Mouse (Mus musculus) liver, embryonic 11.5 days (tissue): ENCODE results near the gene Tmem200a. TPM values are rescaled to one million over a fixed set of nuclear protein-coding genes. Genes with fewer than 3 reads are reported as not detected.

Source experiments
- ATAC-seq: fragments of 200-750 bp; cut with Nextera tagmentation; replicated peaks from 2 replicates; pipeline ENCODE4 v1.8.0; 2017; ENCODE audit warnings: moderate number of reproducible peaks, mild to moderate bottlenecking, moderate TSS enrichment, moderate library complexity; ENCODE audit not compliant: low FRiP score
- DNase-seq: peaks from one replicate; pipeline ENCODE4 v3.0.0-alpha.2; 2017; ENCODE audit warnings: low spot score
- H3K27ac ChIP-seq: fragments of 300-500 bp; sonication (generic); 2 replicates; pipeline ENCODE4 v1.5.1; 2014; ENCODE audit warnings: mild to moderate bottlenecking, low read depth, low read length, control low read depth
- H3K27me3 ChIP-seq: fragments of 300-500 bp; sonication (generic); replicated peaks from 2 replicates; pipeline ENCODE4 v1.6.1; 2014; ENCODE audit warnings: low read length, mixed read lengths; ENCODE audit not compliant: control insufficient read depth, insufficient read depth
- H3K36me3 ChIP-seq: fragments of 300-500 bp; sonication (generic); 2 replicates; pipeline ENCODE4 v1.6.1; 2014; ENCODE audit warnings: mild to moderate bottlenecking, low read length, moderate library complexity, mixed read lengths; ENCODE audit not compliant: control insufficient read depth, insufficient read depth
- H3K4me1 ChIP-seq: fragments of 300-500 bp; sonication (generic); replicated peaks from 2 replicates; pipeline ENCODE4 v1.6.1; 2014; ENCODE audit warnings: low read length, mixed read lengths; ENCODE audit not compliant: control insufficient read depth, insufficient read depth
- H3K4me2 ChIP-seq: fragments of 300-500 bp; sonication (generic); 2 replicates; pipeline ENCODE4 v1.6.1; 2014; ENCODE audit warnings: mild to moderate bottlenecking, control low read depth, moderate library complexity
- H3K4me3 ChIP-seq: fragments of 300-500 bp; sonication (generic); 2 replicates; pipeline ENCODE4 v1.5.1; 2014; ENCODE audit warnings: low read depth, low read length, control low read depth
- H3K9ac ChIP-seq: fragments of 300-500 bp; sonication (generic); 2 replicates; pipeline ENCODE4 v1.6.1; 2014; ENCODE audit warnings: low read depth, low read length, control low read depth
- H3K9me3 ChIP-seq: fragments of 300-500 bp; sonication (generic); 2 replicates; pipeline ENCODE4 v1.6.1; 2016; ENCODE audit warnings: low read length, inconsistent platforms, mixed read lengths; ENCODE audit not compliant: control insufficient read depth
- WGBS: fragments of 180-500 bp; shearing (Covaris S2); extraction: QIAGEN DNeasy Blood & Tissue Kit; methylation state at CpG from one replicate; pipeline ENCODE4 v1.1.7; 2014; 5-methylcytosine and 5-hydroxymethylcytosine counted together
- polyA plus RNA-seq: library from polyadenylated mRNA; unstranded; fragments of >200 nt; fragmentation: Nextera tagmentation; extraction: Ambion mirVana; gene quantifications from 2 replicates; pipeline ENCODE4 v1.2.1, GENCODE M21; 2014

Tmem200a gene
- 1.5 and 2.1 TPM in 2 replicates for polyA plus RNA-seq

DNA sequence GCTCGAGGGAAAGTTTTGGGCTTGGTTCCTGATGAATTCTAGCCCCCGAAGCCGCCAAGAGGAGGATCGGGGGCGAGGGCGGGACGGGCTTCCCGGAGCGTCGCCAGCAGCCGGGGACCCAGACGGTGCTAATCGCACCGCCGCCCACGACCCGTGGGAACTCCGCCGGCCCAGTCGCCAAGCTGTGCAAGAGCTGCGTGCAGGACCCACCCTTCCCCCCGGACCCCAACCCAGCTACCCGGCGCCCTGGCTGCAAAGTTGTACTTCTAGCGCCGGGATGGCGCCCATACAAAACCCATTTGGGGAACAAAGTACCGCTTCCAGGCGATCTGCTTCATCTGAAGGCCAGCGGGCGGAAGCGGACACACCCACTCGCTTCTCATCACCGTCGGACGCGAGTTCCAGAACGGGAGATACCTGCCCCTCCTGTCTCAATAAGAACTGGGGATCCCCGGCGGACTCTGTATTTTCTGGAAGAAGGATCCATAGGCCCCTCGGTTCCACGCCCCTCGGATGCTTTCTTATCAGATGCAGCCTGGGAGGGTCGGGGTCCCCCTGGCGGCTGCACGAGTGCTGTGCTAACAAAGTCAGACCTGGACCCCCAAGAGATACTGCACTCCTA is at the start of gene Tmem200a:
Gene Tmem200a, minus strand, starts transcription at position 532 of the 622 bp plus-strand sequence.
- no peak for ATAC-seq
- Histone ChIP-seq H3K9me3 (no peaks in the 10 kb centered on the region), H3K4me2 (peak within 1 kb of the TSS; percentile 74), H3K9ac (peak within 1 kb of the TSS; percentile 8), H3K4me1 (no peaks in the 10 kb centered on the region), H3K4me3 (peak within 1 kb of the TSS; percentile 47), H3K27me3 (peaks cover 18% of the 10 kb centered on the region), H3K36me3 (no peaks in the 10 kb centered on the region), H3K27ac (no peak within 1 kb of the TSS)
- peak; percentile 52 for DNase-seq
- WGBS, result under 1% methylated on average over 46 of the region's 46 CpGs

DNA sequence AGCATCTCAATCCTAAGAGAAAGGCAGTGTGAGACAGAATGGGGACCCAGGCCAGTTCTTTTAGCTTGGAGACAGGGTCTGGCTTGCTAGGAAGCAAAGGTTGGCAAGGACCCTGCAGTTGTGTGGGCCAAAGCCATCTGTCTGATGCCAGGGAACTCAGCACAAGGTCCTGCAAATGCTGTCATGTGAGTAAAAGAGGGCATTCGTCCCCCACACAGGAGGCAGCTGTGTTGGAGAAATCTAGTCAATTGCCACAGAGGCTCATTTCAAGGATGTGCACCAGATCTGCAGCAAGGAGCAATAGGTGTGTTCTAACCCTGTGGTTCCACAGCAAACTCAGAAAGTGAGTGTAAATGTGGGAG is 41.0 kb upstream of the Tmem200a start:
- H3K9me3 ChIP-seq, result no peaks in the 10 kb centered on the region
- H3K36me3 ChIP-seq, result no peaks in the 10 kb centered on the region
- ATAC-seq (no peak), DNase-seq (no peak)
- H3K4me1 ChIP-seq, result no peaks in the 10 kb centered on the region
- H3K27me3 ChIP-seq, result no peaks in the 10 kb centered on the region
- WGBS, result 56% methylated on average over 1 of the region's 1 CpGs
- H3K4me3 ChIP-seq, result no peak overlapping the region
- no peak overlapping the region for H3K9ac ChIP-seq
- no peak overlapping the region for H3K4me2 ChIP-seq
- H3K27ac ChIP-seq, result no peak overlapping the region

DNA sequence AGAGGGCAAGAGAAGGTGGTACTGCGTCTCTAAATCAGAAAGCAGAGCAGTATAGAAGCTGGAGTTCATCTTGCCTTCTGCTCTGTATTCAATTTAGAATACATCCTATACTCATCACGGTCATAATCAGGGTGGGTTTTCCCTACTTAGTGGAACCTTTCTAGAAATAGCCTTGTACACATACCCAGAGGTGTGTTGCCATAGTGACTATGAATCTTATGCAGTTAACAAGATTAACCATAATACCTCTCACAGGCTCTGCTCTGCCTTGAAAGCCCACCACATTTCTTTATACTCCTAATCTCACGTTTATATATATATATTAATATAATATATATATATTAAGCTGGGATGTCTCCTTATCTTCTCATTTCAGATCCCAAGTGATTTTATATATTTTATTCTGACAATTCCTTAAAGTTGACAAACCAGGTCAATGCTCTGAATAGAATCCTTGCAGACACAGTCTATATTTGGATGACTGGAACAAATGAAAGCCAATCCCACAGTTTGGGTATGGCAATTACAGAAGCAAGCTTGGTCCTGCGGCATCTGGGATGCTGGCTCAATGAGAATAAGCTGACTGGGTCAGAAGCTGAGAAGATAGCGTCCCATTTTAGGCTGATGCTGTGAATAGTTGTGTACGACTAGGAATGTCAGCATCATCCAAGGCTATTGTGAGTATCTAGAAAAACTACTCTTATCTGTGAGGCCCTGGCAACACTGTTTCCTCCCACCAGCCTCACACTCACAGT is 40.4 kb upstream of the Tmem200a start:
- Histone ChIP-seq H3K27me3 (no peaks in the 10 kb centered on the region), H3K9me3 (no peaks in the 10 kb centered on the region), H3K36me3 (no peaks in the 10 kb centered on the region), H3K4me2 (no peak overlapping the region), H3K27ac (no peak overlapping the region), H3K9ac (no peak overlapping the region), H3K4me1 (no peaks in the 10 kb centered on the region), H3K4me3 (no peak overlapping the region)
- WGBS, result 81% methylated on average over 6 of the region's 6 CpGs
- DNase-seq (no peak), ATAC-seq (no peak)

DNA sequence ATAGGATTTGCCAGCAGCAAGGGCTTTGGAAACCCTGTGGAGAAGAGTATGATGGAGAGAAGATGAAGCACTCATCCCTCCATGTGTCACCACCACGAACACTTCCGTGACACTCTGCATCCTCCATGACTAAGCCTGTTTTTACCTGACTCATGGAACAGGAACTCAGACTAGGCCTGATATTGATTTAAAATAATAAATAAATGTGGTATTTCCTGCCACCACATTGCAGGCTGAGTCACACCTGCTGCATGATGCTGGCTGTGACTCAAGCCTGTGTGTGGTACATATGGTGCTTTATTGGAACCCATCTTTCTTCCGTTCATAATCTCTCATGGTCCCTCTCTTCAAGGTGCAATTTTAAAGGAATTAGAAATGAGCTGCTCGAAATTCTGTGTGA is 35.6 kb upstream of the Tmem200a start:
- 79% methylated on average over 4 of the region's 4 CpGs for WGBS
- ATAC-seq, result no peak

DNA sequence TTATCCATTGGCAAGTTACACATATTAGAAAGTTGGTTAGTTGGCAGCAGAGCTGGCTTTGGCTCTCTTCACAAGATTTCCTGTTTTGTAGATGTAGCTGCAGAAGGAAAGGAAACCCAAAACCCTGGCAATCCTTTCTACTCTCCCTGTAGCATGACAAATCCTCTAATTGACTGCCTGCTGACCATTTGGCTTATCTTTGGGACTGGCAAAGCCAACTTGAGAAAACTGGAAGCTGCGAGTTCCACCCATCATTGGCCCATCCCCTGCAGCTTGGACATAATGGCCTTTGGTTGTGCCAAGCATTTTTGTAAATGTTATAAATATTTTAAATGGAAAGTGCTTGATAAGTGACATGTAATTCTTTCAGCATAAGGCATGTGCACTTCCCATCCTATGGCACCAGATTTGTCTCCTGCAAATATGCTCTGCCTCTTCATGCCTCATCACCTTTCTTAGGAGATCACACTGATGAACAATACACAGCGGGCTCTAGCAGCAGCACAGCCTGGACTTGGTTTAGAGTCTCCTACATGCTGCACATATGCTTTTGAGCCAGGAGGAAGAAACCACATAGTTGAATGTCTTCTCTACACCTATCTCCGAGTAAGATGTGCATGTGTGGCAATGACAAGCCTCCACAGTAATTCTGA is 24.6 kb upstream of the Tmem200a start:
- no peak overlapping the region for H3K27ac ChIP-seq
- H3K36me3 ChIP-seq, result no peaks in the 10 kb centered on the region
- ATAC-seq, result no peak
- H3K9me3 ChIP-seq, result no peaks in the 10 kb centered on the region
- 72% methylated on average over 3 of the region's 3 CpGs for WGBS
- H3K4me2 ChIP-seq, result no peak overlapping the region
- no peaks in the 10 kb centered on the region for H3K4me1 ChIP-seq
- no peak overlapping the region for H3K4me3 ChIP-seq
- DNase-seq, result no peak
- H3K27me3 ChIP-seq, result no peaks in the 10 kb centered on the region
- H3K9ac ChIP-seq, result no peak overlapping the region

More for the DNA sequence above, 35.6 kb upstream of the Tmem200a start:
- no peaks in the 10 kb centered on the region for H3K4me1 ChIP-seq
- H3K27me3 ChIP-seq, result no peaks in the 10 kb centered on the region
- no peak overlapping the region for H3K9ac ChIP-seq
- no peak overlapping the region for H3K4me3 ChIP-seq
- no peak overlapping the region for H3K4me2 ChIP-seq
- H3K36me3 ChIP-seq, result no peaks in the 10 kb centered on the region
- H3K9me3 ChIP-seq, result no peaks in the 10 kb centered on the region
- DNase-seq, result no peak
- no peak overlapping the region for H3K27ac ChIP-seq

DNA sequence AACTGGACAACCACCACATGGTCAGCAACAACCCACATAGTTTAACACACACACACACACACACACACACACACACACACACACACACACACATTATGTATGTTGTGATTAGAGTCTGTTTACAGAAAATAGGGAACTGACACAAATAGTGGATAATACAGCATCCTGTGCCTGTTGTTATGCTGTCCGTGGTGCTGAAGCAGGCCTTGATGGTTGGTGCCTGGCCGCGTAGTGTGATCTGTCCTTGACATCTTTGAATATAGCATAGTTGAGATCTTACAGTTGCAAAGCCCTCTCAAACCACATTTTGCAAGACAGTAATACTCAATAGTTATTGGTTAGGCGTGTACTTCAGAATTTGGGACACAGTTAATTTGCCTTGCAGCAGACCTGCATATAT is 3.2 kb upstream of the Tmem200a start:
- DNase-seq, result no peak
- Histone ChIP-seq H3K36me3 (no peaks in the 10 kb centered on the region), H3K4me3 (no peak overlapping the region), H3K9ac (no peak overlapping the region), H3K9me3 (no peaks in the 10 kb centered on the region), H3K27me3 (peaks cover 18% of the 10 kb centered on the region), H3K4me1 (no peaks in the 10 kb centered on the region), H3K27ac (no peak overlapping the region), H3K4me2 (no peak overlapping the region)
- no peak for ATAC-seq
- 57% methylated on average over 4 of the region's 4 CpGs for WGBS

DNA sequence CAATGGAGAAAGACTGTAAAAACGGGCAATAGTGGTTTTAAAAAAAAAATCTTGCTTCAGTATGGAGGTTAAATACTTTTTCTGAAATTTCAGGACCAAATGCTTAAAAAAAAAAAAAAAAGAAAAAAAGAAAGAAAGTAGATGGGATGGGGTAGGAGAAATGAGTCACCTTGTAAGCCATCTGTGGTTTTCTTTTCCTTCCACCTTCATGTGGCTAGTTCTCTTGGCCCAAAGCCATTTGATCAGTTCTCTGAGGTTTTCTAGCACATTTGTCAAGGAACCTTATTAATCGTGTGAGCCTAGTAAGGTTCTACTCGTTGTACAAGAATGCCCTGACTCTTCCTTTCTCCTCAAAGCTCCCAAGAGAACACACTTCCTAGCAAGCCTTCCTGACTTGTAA is 826 bp upstream of the Tmem200a start:
- no peaks in the 10 kb centered on the region for H3K9me3 ChIP-seq
- no peak overlapping the region for H3K9ac ChIP-seq
- WGBS, result 64% methylated on average over 3 of the region's 3 CpGs
- no peak for ATAC-seq
- H3K36me3 ChIP-seq, result no peaks in the 10 kb centered on the region
- no peak overlapping the region for H3K27ac ChIP-seq
- no peak overlapping the region for H3K4me2 ChIP-seq
- H3K4me3 ChIP-seq, result no peak overlapping the region
- peaks cover 18% of the 10 kb centered on the region for H3K27me3 ChIP-seq
- no peak for DNase-seq
- H3K4me1 ChIP-seq, result no peaks in the 10 kb centered on the region

DNA sequence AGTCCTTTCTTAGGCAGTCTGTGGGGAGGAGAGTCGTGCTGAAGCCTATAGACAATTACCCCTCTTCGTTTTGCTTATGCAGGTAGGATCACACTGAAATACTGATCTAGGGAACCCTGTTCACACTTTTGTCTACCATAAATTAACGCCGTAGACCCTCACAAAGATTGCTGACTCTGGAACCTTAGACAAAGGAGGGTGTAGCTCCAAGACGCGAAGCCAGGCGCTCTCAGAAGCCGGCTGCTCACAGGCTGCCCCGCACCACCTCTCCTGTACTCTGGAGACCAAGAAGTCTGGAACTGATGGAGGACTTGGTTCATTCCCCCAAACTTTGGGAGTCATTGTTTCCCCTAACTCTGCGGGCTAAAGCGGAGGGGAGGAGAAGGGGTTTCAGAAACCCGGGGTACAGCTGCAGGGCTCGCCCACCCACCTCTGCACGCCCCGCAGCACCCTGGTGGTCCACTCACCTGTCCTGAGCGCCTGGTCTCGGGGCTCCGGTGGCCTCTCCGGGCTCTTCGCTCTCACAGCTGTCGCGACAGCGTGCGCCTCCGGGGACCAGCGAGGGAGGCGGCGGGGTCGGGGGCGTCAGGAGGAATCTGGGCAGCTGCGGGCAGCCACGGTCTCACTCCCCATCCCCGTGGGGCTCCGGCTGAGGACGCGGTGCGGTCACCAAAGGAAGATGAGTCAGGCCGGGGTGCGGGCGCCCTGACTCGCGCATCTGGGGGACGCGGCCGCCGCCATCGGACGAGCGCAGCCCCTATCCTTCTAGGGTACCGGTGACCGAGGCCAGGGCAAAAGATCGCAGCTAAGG is 976 bp downstream of the Tmem200a start, which contains the start of gene Gm9767:
Gene Gm9767, plus strand, starts transcription at position 585 of the 811 bp plus-strand sequence.
- Histone ChIP-seq H3K9ac (peak within 1 kb of the TSS; percentile 8), H3K4me3 (peak within 1 kb of the TSS; percentile 47), H3K36me3 (no peaks in the 10 kb centered on the region), H3K4me1 (no peaks in the 10 kb centered on the region), H3K4me2 (peak within 1 kb of the TSS; percentile 74), H3K27ac (no peak within 1 kb of the TSS), H3K9me3 (no peaks in the 10 kb centered on the region), H3K27me3 (peaks cover 18% of the 10 kb centered on the region)
- DNase-seq, result peak; percentile 34
- ATAC-seq, result no peak
- 3% methylated on average over 51 of the region's 52 CpGs for WGBS
